Mouse (Mus musculus) lung, postnatal 14 days (tissue): Measurements from ENCODE around the gene Rnf214.

ENCODE experiments used
- DNase-seq: peaks from one replicate; pipeline ENCODE4 v3.0.0; 2021

Gene Rnf214

GRCm38 (mm10) chr9:45935628-45936210 lies 29.0 kb upstream of the Rnf214 start, which contains the start of gene Tagln:
TSS of gene Tagln (minus strand) at chr9:45936058.
- DNase-seq, result peak; percentile 64

- peak; percentile 52 for DNase-seq
Measured at GRCm38 (mm10) chr9:45932571-45933415, 26.1 kb upstream of the Rnf214 start.

- DNase-seq, result peak; percentile 62
Measured at GRCm38 (mm10) chr9:45931958-45932357, 25.2 kb upstream of the Rnf214 start.

- no peak for DNase-seq
Measured at GRCm38 (mm10) chr9:45929285-45929684, 22.6 kb upstream of the Rnf214 start.

- no peak for DNase-seq
Measured at GRCm38 (mm10) chr9:45919895-45920294, 13.2 kb upstream of the Rnf214 start.

GRCm38 (mm10) chr9:45917041-45917934 lies 10.6 kb upstream of the Rnf214 start:
- peak; percentile 79 for DNase-seq

- no peak for DNase-seq
Measured at GRCm38 (mm10) chr9:45915659-45916058, 8.9 kb upstream of the Rnf214 start.

- DNase-seq, result peak; percentile 74
Measured at GRCm38 (mm10) chr9:45911673-45912072, 5.0 kb upstream of the Rnf214 start.

GRCm38 (mm10) chr9:45910995-45911394 lies 4.3 kb upstream of the Rnf214 start:
- DNase-seq, result no peak

- no peak for DNase-seq
Measured at GRCm38 (mm10) chr9:45907078-45907428, 342 bp upstream of the Rnf214 start.

- peak; percentile 12 for DNase-seq
Measured at GRCm38 (mm10) chr9:45905811-45906237, 887 bp downstream of the Rnf214 start.

GRCm38 (mm10) chr9:45905196-45905595 lies 1.5 kb downstream of the Rnf214 start:
- DNase-seq, result no peak

GRCm38 (mm10) chr9:45893681-45894080 lies 13.0 kb downstream of the Rnf214 start:
- DNase-seq, result no peak

GRCm38 (mm10) chr9:45877928-45878327 lies 28.8 kb downstream of the Rnf214 start:
- peak; percentile 68 for DNase-seq

- no peak for DNase-seq
Measured at GRCm38 (mm10) chr9:45870265-45870664, 36.4 kb downstream of the Rnf214 start.

GRCm38 (mm10) chr9:45869181-45869580 lies 37.5 kb downstream of the Rnf214 start:
- DNase-seq, result no peak

- no peak for DNase-seq
Measured at GRCm38 (mm10) chr9:45861813-45862212, 44.9 kb downstream of the Rnf214 start.

GRCm38 (mm10) chr9:45859364-45859763 lies 47.3 kb downstream of the Rnf214 start:
- DNase-seq, result no peak

- DNase-seq, result no peak
Measured at GRCm38 (mm10) chr9:45854136-45854535, 52.6 kb downstream of the Rnf214 start.

GRCm38 (mm10) chr9:45853695-45854094 lies 53.0 kb downstream of the Rnf214 start:
- DNase-seq, result no peak

GRCm38 (mm10) chr9:45851776-45852175 lies 54.9 kb downstream of the Rnf214 start:
- no peak for DNase-seq

GRCm38 (mm10) chr9:45851330-45851729 lies 55.4 kb downstream of the Rnf214 start:
- no peak for DNase-seq

- no peak for DNase-seq
Measured at GRCm38 (mm10) chr9:45850528-45851155, 56.1 kb downstream of the Rnf214 start.
